Mouse (Mus musculus) lung, adult 2 months (tissue): ENCODE measurements around the gene Rgl1.

Source experiments
- CTCF ChIP-seq: fragments of 200-500 bp; IDR thresholded peaks from 2 replicates; pipeline ENCODE4 v1.5.1; 2011; ENCODE audit warnings: mild to moderate bottlenecking, low read length, control low read depth; ENCODE audit not compliant: insufficient read depth
- POLR2A ChIP-seq: fragments of 200-500 bp; IDR thresholded peaks from 2 replicates; pipeline ENCODE4 v1.6.1; 2011; ENCODE audit warnings: low read depth, mild to moderate bottlenecking, control low read depth, low read length, borderline replicate concordance; ENCODE audit errors: extremely low read depth

- TF ChIP-seq POLR2A: no peak
- no peak for TF ChIP-seq CTCF
These were observed 192.6 kb downstream of the Rgl1 start for GRCm38 (mm10) chr1:152573470-152574059.
